Mouse (Mus musculus): ENCODE measurements around the gene Mrpl41.

DNA sequence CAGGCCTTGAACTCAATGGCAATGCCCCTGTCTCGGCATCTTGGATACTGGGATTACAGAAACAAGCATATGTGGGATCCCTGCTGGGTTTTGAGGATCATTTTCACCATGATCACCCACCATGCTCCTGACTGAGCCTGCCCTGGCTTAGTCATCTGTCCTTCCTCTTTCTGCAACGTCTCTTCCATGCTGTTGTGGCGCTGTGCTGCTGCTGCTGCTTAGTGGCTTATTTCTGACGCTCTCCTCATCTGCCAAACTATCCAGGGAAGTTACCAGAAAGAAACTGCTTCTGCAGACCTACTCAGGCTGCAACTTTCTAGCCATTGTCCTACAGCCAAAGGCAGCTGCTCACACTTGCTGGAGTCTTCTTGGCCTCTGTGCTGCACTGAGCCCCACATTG lies 4.5 kb downstream of the Mrpl41 start:
- TF ChIP-seq POLR2A (IDR thresholded peaks at IDR 0.05; ENCODE audit: borderline replicate concordance, low read depth, low read length) (no peak), CTCF (IDR thresholded peaks at IDR 0.05; ENCODE audit: low read depth, low read length) (peak; percentile 29; the same call in 1 of the 2 replicates)
